ENCODE assay signal across 12 mouse cellular contexts in genomic region chr11:96310183-96310938, GRCm38 (mm10). TPM values are rescaled to one million over a fixed set of nuclear protein-coding genes. Genes with fewer than 3 reads are reported as not detected.
DNase-seq lines count a peak whose midpoint lies in the region; ATAC-seq and TF ChIP-seq lines count a peak whose summit lies in the region.
"Had no signal": no experiment of that assay in that cellular context is flagged by ENCODE, and none has a peak within 500 bp of the region (broad histone marks: within the 10 kb centered on the region; RNA-seq: fewer than 3 reads in every experiment).

No protein-coding gene starts in this region.

- peak overlapping the region; percentile 99 for H3K27ac ChIP-seq in intestine, embryonic 14.5 days (ENCODE audit: low read depth)
- H3K27ac ChIP-seq in liver, embryonic 11.5 days (ENCODE audit: low read depth, low read length): no peak overlapping the region
- peak overlapping the region; percentile 86 for H3K27ac ChIP-seq in stomach, postnatal 0 days (replicated peaks)
- H3K27ac ChIP-seq: embryonic facial prominence, embryonic 12.5 days had no signal

- peaks cover 34% of the 10 kb centered on the region for H3K4me1 ChIP-seq in megakaryocyte, embryonic 14.5 days
- H3K4me1 ChIP-seq in intestine, embryonic 14.5 days (replicated peaks; ENCODE audit: control insufficient read depth, insufficient read depth, low read length): peaks cover 71% of the 10 kb centered on the region
- H3K4me1 ChIP-seq in liver, embryonic 11.5 days (replicated peaks; ENCODE audit: control insufficient read depth, insufficient read depth, low read length): peaks cover 15% of the 10 kb centered on the region
- no peaks in the 10 kb centered on the region for H3K4me1 ChIP-seq in stomach, postnatal 0 days (replicated peaks; ENCODE audit: control insufficient read depth, insufficient read depth)
- H3K4me1 ChIP-seq: embryonic facial prominence, embryonic 12.5 days had no signal

- peaks cover 96% of the 10 kb centered on the region for H3K27me3 ChIP-seq in megakaryocyte, embryonic 14.5 days (replicated peaks)
- H3K27me3 ChIP-seq in intestine, embryonic 14.5 days (replicated peaks; ENCODE audit: control insufficient read depth, insufficient read depth, low read length): no peaks in the 10 kb centered on the region
- peaks cover 99% of the 10 kb centered on the region for H3K27me3 ChIP-seq in liver, embryonic 11.5 days (replicated peaks; ENCODE audit: control insufficient read depth, insufficient read depth, low read length)
- H3K27me3 ChIP-seq in stomach, postnatal 0 days (ENCODE audit: control insufficient read depth, insufficient read depth, low read length): peaks cover 2% of the 10 kb centered on the region; the same call in 1 of the 2 replicates

- H3K9me3 ChIP-seq in megakaryocyte, embryonic 14.5 days: no peaks in the 10 kb centered on the region
- H3K9me3 ChIP-seq in intestine, embryonic 14.5 days (ENCODE audit: control insufficient read depth, low read length): no peaks in the 10 kb centered on the region
- H3K9me3 ChIP-seq in liver, embryonic 11.5 days (ENCODE audit: control insufficient read depth, low read length): no peaks in the 10 kb centered on the region
- no peaks in the 10 kb centered on the region for H3K9me3 ChIP-seq in stomach, postnatal 0 days (ENCODE audit: control insufficient read depth, low read length)
- H3K9me3 ChIP-seq: embryonic facial prominence, embryonic 12.5 days; heart, embryonic 12.5 days had no signal

- H3K36me3 ChIP-seq in megakaryocyte, embryonic 14.5 days (replicated peaks; ENCODE audit: low read length): no peaks in the 10 kb centered on the region
- H3K36me3 ChIP-seq in intestine, embryonic 14.5 days (ENCODE audit: control insufficient read depth, insufficient read depth, low read length): no peaks in the 10 kb centered on the region
- H3K36me3 ChIP-seq in liver, embryonic 11.5 days (ENCODE audit: control insufficient read depth, insufficient read depth, low read length): no peaks in the 10 kb centered on the region
- no peaks in the 10 kb centered on the region for H3K36me3 ChIP-seq in stomach, postnatal 0 days (ENCODE audit: control insufficient read depth, insufficient read depth, low read length)
- H3K36me3 ChIP-seq: embryonic facial prominence, embryonic 12.5 days; heart, embryonic 12.5 days had no signal

- peak overlapping the region; percentile 56 for H3K4me3 ChIP-seq in megakaryocyte, embryonic 14.5 days (replicated peaks)
- H3K4me3 ChIP-seq in intestine, embryonic 14.5 days (ENCODE audit: low read depth, low read length): peak overlapping the region; percentile 55
- H3K4me3 ChIP-seq in liver, embryonic 11.5 days (ENCODE audit: low read depth, low read length): no peak overlapping the region
- peak overlapping the region; percentile 31 for H3K4me3 ChIP-seq in stomach, postnatal 0 days (ENCODE audit: low read depth, low read length)
- H3K4me3 ChIP-seq: embryonic facial prominence, embryonic 12.5 days had no signal

- no peak for ATAC-seq in megakaryocyte, adult 5-6 weeks (ENCODE audit: poor library complexity, severe bottlenecking)
- no peak for ATAC-seq in intestine, embryonic 14.5 days (replicated peaks; ENCODE audit: low FRiP score, low TSS enrichment, low read depth)
- ATAC-seq in liver, embryonic 11.5 days (replicated peaks; ENCODE audit: low FRiP score): no peak
- no peak for ATAC-seq in stomach, postnatal 0 days (ENCODE audit: low FRiP score, low TSS enrichment)

- DNase-seq in intestine, embryonic 14.5 days (ENCODE audit: low spot score): no peak
- DNase-seq in liver, embryonic 11.5 days (ENCODE audit: low spot score): no peak
- DNase-seq in stomach, postnatal 0 days (ENCODE audit: low spot score): no peak
- DNase-seq in adrenal gland, postnatal 14 days: no peak
- DNase-seq in spleen, postnatal 4 days (ENCODE audit: low spot score in 2 of 2): no peak
- DNase-seq: right cerebral cortex, postnatal 14 days had no signal

- no peak for TF ChIP-seq EP300 in stomach, postnatal 0 days (optimal IDR thresholded peaks at IDR 0.05)

- no peak for TF ChIP-seq CTCF in stomach, postnatal 0 days (IDR thresholded peaks at IDR 0.05; ENCODE audit: low read depth)

- peak overlapping the region; percentile 96 for H3K9ac ChIP-seq in intestine, embryonic 14.5 days (ENCODE audit: low read length)
- H3K9ac ChIP-seq in liver, embryonic 11.5 days (ENCODE audit: low read depth, low read length): no peak overlapping the region
- H3K9ac ChIP-seq in stomach, postnatal 0 days (ENCODE audit: low read length): peak overlapping the region; percentile 54
- H3K9ac ChIP-seq: embryonic facial prominence, embryonic 12.5 days; heart, embryonic 12.5 days had no signal

- H3K4me2 ChIP-seq in intestine, embryonic 14.5 days (ENCODE audit: low read length): peak overlapping the region; percentile 89
- peak overlapping the region; percentile 63 for H3K4me2 ChIP-seq in liver, embryonic 11.5 days
- peak overlapping the region; percentile 72 for H3K4me2 ChIP-seq in stomach, postnatal 0 days (replicated peaks; ENCODE audit: low read depth)
- H3K4me2 ChIP-seq: embryonic facial prominence, embryonic 12.5 days had no signal

- 22% methylated on average over 20 of the region's 20 CpGs for WGBS in intestine, embryonic 14.5 days
- WGBS in liver, embryonic 11.5 days: 23% methylated on average over 20 of the region's 20 CpGs
- 23% methylated on average over 20 of the region's 20 CpGs for WGBS in stomach, postnatal 0 days

RNA-seq across cellular contexts. Expression of gene Hoxb5, which starts 7.2 kb away (rescaled TPM):
- not detected in 2 replicates for polyA plus RNA-seq in megakaryocyte, embryonic 14.5 days (2012; ENCODE audit: insufficient read depth, low replicate concordance)
- total RNA-seq in megakaryocyte, adult 5-6 weeks (2015): not detected in 2 replicates
- not detected in 2 replicates for total RNA-seq in megakaryocyte, adult 5-6 weeks (2017)
- polyA plus RNA-seq in intestine, embryonic 14.5 days (2014; fragmentation: Nextera tagmentation; extraction: Ambion mirVana): 49.6 and 51.6 TPM in 2 replicates
- polyA plus RNA-seq in liver, embryonic 11.5 days (2014; fragmentation: Nextera tagmentation; extraction: Ambion mirVana): 3.7 and 4.5 TPM in 2 replicates
- 7.5 and 8.2 TPM in 2 replicates for polyA plus RNA-seq in stomach, postnatal 0 days (2015; fragmentation: Nextera tagmentation; extraction: Ambion mirVana)
- total RNA-seq in adrenal gland, postnatal 14 days (2021): 17.1 and 18.7 TPM in 2 replicates
- total RNA-seq: left cerebral cortex, postnatal 10 days had no signal

RNA-seq across cellular contexts. Expression of gene Hoxb4, which starts 7.7 kb away (rescaled TPM):
- 1.5 and 4.5 TPM in 2 replicates for polyA plus RNA-seq in megakaryocyte, embryonic 14.5 days (2012; ENCODE audit: insufficient read depth, low replicate concordance)
- total RNA-seq in megakaryocyte, adult 5-6 weeks (2015): 2.9 and 3.4 TPM in 2 replicates
- total RNA-seq in megakaryocyte, adult 5-6 weeks (2017): 3.7 and 4.0 TPM in 2 replicates
- 3.5 and 3.8 TPM in 2 replicates for polyA plus RNA-seq in intestine, embryonic 14.5 days (2014; fragmentation: Nextera tagmentation; extraction: Ambion mirVana)
- 0.71 and 1.1 TPM in 2 replicates for polyA plus RNA-seq in liver, embryonic 11.5 days (2014; fragmentation: Nextera tagmentation; extraction: Ambion mirVana)
- polyA plus RNA-seq in stomach, postnatal 0 days (2015; fragmentation: Nextera tagmentation; extraction: Ambion mirVana): 1.2 and 1.6 TPM in 2 replicates
- 14.0 and 15.7 TPM in 2 replicates for total RNA-seq in adrenal gland, postnatal 14 days (2021)
- total RNA-seq: left cerebral cortex, postnatal 10 days had no signal

RNA-seq across cellular contexts. Expression of gene Hoxb3, which starts 12.8 kb away (rescaled TPM):
- 0.21 and 1.2 TPM in 2 replicates for polyA plus RNA-seq in megakaryocyte, embryonic 14.5 days (2012; ENCODE audit: insufficient read depth, low replicate concordance)
- 0.75 and 1.4 TPM in 2 replicates for total RNA-seq in megakaryocyte, adult 5-6 weeks (2015)
- total RNA-seq in megakaryocyte, adult 5-6 weeks (2017): 0.12 and 0.44 TPM in 2 replicates
- polyA plus RNA-seq in intestine, embryonic 14.5 days (2014; fragmentation: Nextera tagmentation; extraction: Ambion mirVana): 3.7 and 4.9 TPM in 2 replicates
- 0.97 and 1.3 TPM in 2 replicates for polyA plus RNA-seq in liver, embryonic 11.5 days (2014; fragmentation: Nextera tagmentation; extraction: Ambion mirVana)
- polyA plus RNA-seq in stomach, postnatal 0 days (2015; fragmentation: Nextera tagmentation; extraction: Ambion mirVana): 0.94 and 0.97 TPM in 2 replicates
- total RNA-seq in adrenal gland, postnatal 14 days (2021): 17.1 and 26.0 TPM in 2 replicates
- total RNA-seq: left cerebral cortex, postnatal 10 days had no signal

RNA-seq across cellular contexts. Expression of gene Hoxb6, which starts 18.1 kb away (rescaled TPM):
- polyA plus RNA-seq in megakaryocyte, embryonic 14.5 days (2012; ENCODE audit: insufficient read depth, low replicate concordance): not detected in 2 replicates
- total RNA-seq in megakaryocyte, adult 5-6 weeks (2015): not detected in 2 replicates
- total RNA-seq in megakaryocyte, adult 5-6 weeks (2017): not detected in 2 replicates
- 18.1 and 24.1 TPM in 2 replicates for polyA plus RNA-seq in intestine, embryonic 14.5 days (2014; fragmentation: Nextera tagmentation; extraction: Ambion mirVana)
- 1.9 and 2.4 TPM in 2 replicates for polyA plus RNA-seq in liver, embryonic 11.5 days (2014; fragmentation: Nextera tagmentation; extraction: Ambion mirVana)
- polyA plus RNA-seq in stomach, postnatal 0 days (2015; fragmentation: Nextera tagmentation; extraction: Ambion mirVana): 6.9 and 7.9 TPM in 2 replicates
- 35.7 and 39.8 TPM in 2 replicates for total RNA-seq in adrenal gland, postnatal 14 days (2021)
- total RNA-seq: left cerebral cortex, postnatal 10 days had no signal
- polyA plus RNA-seq: embryonic facial prominence, embryonic 12.5 days; heart, embryonic 12.5 days had no signal

RNA-seq across cellular contexts. Expression of gene Hoxb7, which starts 23.9 kb away (rescaled TPM):
- polyA plus RNA-seq in megakaryocyte, embryonic 14.5 days (2012; ENCODE audit: insufficient read depth, low replicate concordance): not detected in 2 replicates
- total RNA-seq in megakaryocyte, adult 5-6 weeks (2015): 0.11 TPM in 1 of 2 replicates, not detected in the other
- total RNA-seq in megakaryocyte, adult 5-6 weeks (2017): not detected in 2 replicates
- polyA plus RNA-seq in intestine, embryonic 14.5 days (2014; fragmentation: Nextera tagmentation; extraction: Ambion mirVana): 11.7 and 13.2 TPM in 2 replicates
- 1.6 and 2.0 TPM in 2 replicates for polyA plus RNA-seq in liver, embryonic 11.5 days (2014; fragmentation: Nextera tagmentation; extraction: Ambion mirVana)
- 5.5 and 6.0 TPM in 2 replicates for polyA plus RNA-seq in stomach, postnatal 0 days (2015; fragmentation: Nextera tagmentation; extraction: Ambion mirVana)
- 34.3 and 37.8 TPM in 2 replicates for total RNA-seq in adrenal gland, postnatal 14 days (2021)
- total RNA-seq: left cerebral cortex, postnatal 10 days had no signal
- polyA plus RNA-seq: embryonic facial prominence, embryonic 12.5 days; testis, adult 2 months had no signal
